Mouse (Mus musculus): ENCODE data around the gene Dnmt1. TPM values are rescaled to one million over a fixed set of nuclear protein-coding genes. Genes with fewer than 3 reads are reported as not detected.

Dnmt1 gene
- total and polyA plus RNA-seq, 3 experiments: 412 to 1,953 (median 681) TPM

GRCm38 (mm10) chr9:20966747-20967146 lies 7.1 kb upstream of the Dnmt1 start:
- no peak for TF ChIP-seq KAT2A (conservative IDR thresholded peaks at IDR 0.05; ENCODE audit: low read depth, low read length)
- TF ChIP-seq NRF1 (IDR thresholded peaks at IDR 0.05; ENCODE audit: insufficient read depth, low read depth, low read length, poor library complexity, severe bottlenecking): no peak
- TF ChIP-seq GATA1 (IDR thresholded peaks at IDR 0.05; ENCODE audit: low read depth, low read length): no peak
- TF ChIP-seq POLR2AphosphoS5 (IDR thresholded peaks at IDR 0.05; ENCODE audit: borderline replicate concordance, low read depth, low read length): no peak
- TF ChIP-seq NELFE (IDR thresholded peaks at IDR 0.05; ENCODE audit: low read depth, low read length): no peak
- no peak for TF ChIP-seq BHLHE40 (IDR thresholded peaks at IDR 0.05; ENCODE audit: borderline replicate concordance, low read depth, low read length)
- no peak for TF ChIP-seq ETS1 (IDR thresholded peaks at IDR 0.05; ENCODE audit: low read depth, low read length)
- no peak for TF ChIP-seq USF2 (IDR thresholded peaks at IDR 0.05; ENCODE audit: borderline replicate concordance in 1 of 2, insufficient read depth in 1 of 2, low read depth in 1 of 2, low read length in 2 of 2)
- TF ChIP-seq CTCF (IDR thresholded peaks at IDR 0.05 in 2 of 3, conservative IDR thresholded peaks at IDR 0.05 in 1 of 3; ENCODE audit: control insufficient read depth in 1 of 3, insufficient read depth in 1 of 3, low read depth in 2 of 3, low read length in 3 of 3, poor library complexity in 1 of 3, severe bottlenecking in 1 of 3): no peak
- TF ChIP-seq ZMIZ1 (IDR thresholded peaks at IDR 0.05; ENCODE audit: low read depth, low read length): no peak
- Histone ChIP-seq H3K4me1 (ENCODE audit: control insufficient read depth in 1 of 2, insufficient read depth in 2 of 2, low read length in 2 of 2) (peaks cover 3 to 18% of the 10 kb centered on the region in 2 experiments), H3K4me3 (ENCODE audit: control insufficient read depth in 1 of 2, insufficient read depth in 1 of 2, low read depth in 2 of 2, low read length in 2 of 2) (no peak overlapping the region), H3K36me3 (ENCODE audit: control insufficient read depth in 1 of 2, insufficient read depth in 2 of 2, low read length in 2 of 2) (peaks cover 0 to 8% of the 10 kb centered on the region in 2 experiments; a peak in 2 of 4 replicates), H3K27ac (ENCODE audit: control insufficient read depth, low read depth, low read length) (no peak overlapping the region), H3K9ac (ENCODE audit: control insufficient read depth, low read depth, low read length, poor library complexity, severe bottlenecking) (no peak overlapping the region), H3K79me2 (ENCODE audit: control insufficient read depth, insufficient read depth, low read length, poor library complexity) (no peaks in the 10 kb centered on the region), H3K9me3 (replicated peaks; ENCODE audit: insufficient read depth, low read length) (no peaks in the 10 kb centered on the region), H3K27me3 (ENCODE audit: control insufficient read depth in 1 of 2, insufficient read depth in 2 of 2, low read length in 2 of 2) (no peaks in the 10 kb centered on the region)
- no peak for DNase-seq (ENCODE audit: low read depth, low spot score)

GRCm38 (mm10) chr9:20966008-20966407 lies 6.3 kb upstream of the Dnmt1 start:
- H3K9ac ChIP-seq (ENCODE audit: control insufficient read depth, low read depth, low read length, poor library complexity, severe bottlenecking): no peak overlapping the region

GRCm38 (mm10) chr9:20965606-20966005 lies 5.9 kb upstream of the Dnmt1 start:
- Histone ChIP-seq H3K79me2 (ENCODE audit: control insufficient read depth, insufficient read depth, low read length, poor library complexity) (no peaks in the 10 kb centered on the region), H3K9me3 (replicated peaks; ENCODE audit: insufficient read depth, low read length) (no peaks in the 10 kb centered on the region), H3K4me3 (ENCODE audit: control insufficient read depth in 1 of 2, insufficient read depth in 1 of 2, low read depth in 2 of 2, low read length in 2 of 2) (no peak overlapping the region), H3K27me3 (ENCODE audit: control insufficient read depth in 1 of 2, insufficient read depth in 2 of 2, low read length in 2 of 2) (no peaks in the 10 kb centered on the region), H3K36me3 (ENCODE audit: control insufficient read depth in 1 of 2, insufficient read depth in 2 of 2, low read length in 2 of 2) (peaks cover 0 to 14% of the 10 kb centered on the region in 2 experiments; a peak in 2 of 4 replicates), H3K4me1 (ENCODE audit: control insufficient read depth in 1 of 2, insufficient read depth in 2 of 2, low read length in 2 of 2) (peaks cover 3 to 27% of the 10 kb centered on the region in 2 experiments), H3K27ac (ENCODE audit: control insufficient read depth, low read depth, low read length) (no peak overlapping the region), H3K9ac (ENCODE audit: control insufficient read depth, low read depth, low read length, poor library complexity, severe bottlenecking) (no peak overlapping the region)
- no peak for DNase-seq (ENCODE audit: low read depth, low spot score)
- TF ChIP-seq RAD21 (IDR thresholded peaks at IDR 0.05; ENCODE audit: low read depth, low read length): no peak
- TF ChIP-seq MAX (IDR thresholded peaks at IDR 0.05; ENCODE audit: low read length): no peak
- TF ChIP-seq ZMIZ1 (IDR thresholded peaks at IDR 0.05; ENCODE audit: low read depth, low read length): no peak
- no peak for TF ChIP-seq ETS1 (IDR thresholded peaks at IDR 0.05; ENCODE audit: low read depth, low read length)
- no peak for TF ChIP-seq USF1 (IDR thresholded peaks at IDR 0.05; ENCODE audit: low read depth, low read length)
- no peak for TF ChIP-seq UBTF (IDR thresholded peaks at IDR 0.05; ENCODE audit: borderline replicate concordance, insufficient read depth, low read depth, low read length)
- no peak for TF ChIP-seq ZKSCAN1 (IDR thresholded peaks at IDR 0.05; ENCODE audit: low read depth, low read length)
- no peak for TF ChIP-seq EP300 (IDR thresholded peaks at IDR 0.05; ENCODE audit: low read depth in 1 of 2, low read length in 2 of 2)
- no peak for TF ChIP-seq SMC3 (IDR thresholded peaks at IDR 0.05; ENCODE audit: low read depth, low read length)
- no peak for TF ChIP-seq MYB (IDR thresholded peaks at IDR 0.05; ENCODE audit: low read depth, low read length)
- no peak for TF ChIP-seq E2F4 (IDR thresholded peaks at IDR 0.05; ENCODE audit: borderline replicate concordance, low read depth, low read length)
- TF ChIP-seq ZNF384 (IDR thresholded peaks at IDR 0.05; ENCODE audit: low read depth, low read length): no peak
- no peak for TF ChIP-seq HCFC1 (IDR thresholded peaks at IDR 0.05; ENCODE audit: low read depth, low read length)
- no peak for TF ChIP-seq MAZ (IDR thresholded peaks at IDR 0.05; ENCODE audit: low read depth, low read length)

More at GRCm38 (mm10) chr9:20966008-20966407, 6.3 kb upstream of the Dnmt1 start:
- DNase-seq (ENCODE audit: low read depth, low spot score): no peak
- Histone ChIP-seq H3K27ac (ENCODE audit: control insufficient read depth, low read depth, low read length) (no peak overlapping the region), H3K36me3 (ENCODE audit: control insufficient read depth in 1 of 2, insufficient read depth in 2 of 2, low read length in 2 of 2) (peaks cover 0 to 14% of the 10 kb centered on the region in 2 experiments; a peak in 2 of 4 replicates), H3K27me3 (ENCODE audit: control insufficient read depth in 1 of 2, insufficient read depth in 2 of 2, low read length in 2 of 2) (no peaks in the 10 kb centered on the region), H3K4me3 (ENCODE audit: control insufficient read depth in 1 of 2, insufficient read depth in 1 of 2, low read depth in 2 of 2, low read length in 2 of 2) (no peak overlapping the region), H3K79me2 (ENCODE audit: control insufficient read depth, insufficient read depth, low read length, poor library complexity) (no peaks in the 10 kb centered on the region), H3K9me3 (replicated peaks; ENCODE audit: insufficient read depth, low read length) (no peaks in the 10 kb centered on the region), H3K4me1 (ENCODE audit: control insufficient read depth in 1 of 2, insufficient read depth in 2 of 2, low read length in 2 of 2) (peaks cover 3 to 26% of the 10 kb centered on the region in 2 experiments)
- 0 out of 4 replicates have a peak, but pooled peaks have one; percentile 13 to 37 for TF ChIP-seq EP300 (IDR thresholded peaks at IDR 0.05; ENCODE audit: low read depth in 1 of 2, low read length in 2 of 2)
- TF ChIP-seq ZMIZ1 (IDR thresholded peaks at IDR 0.05; ENCODE audit: low read depth, low read length): no peak
